Mouse (Mus musculus): ENCODE data around the gene Col26a1. TPM values are rescaled to one million over a fixed set of nuclear protein-coding genes. Genes with fewer than 3 reads are reported as not detected.

Col26a1 gene
- polyA plus RNA-seq, 1 experiment = 0.11 TPM

GRCm38 (mm10) chr5:136810539-136811374 is 72.3 kb downstream of the Col26a1 start:
- H3K4me3 ChIP-seq (ENCODE audit: insufficient read depth, poor library complexity, severe bottlenecking) = no peak overlapping the region
- no peaks in the 10 kb centered on the region for H3K36me3 ChIP-seq (ENCODE audit: control insufficient read depth, insufficient read depth)
- no peaks in the 10 kb centered on the region for H3K79me3 ChIP-seq (ENCODE audit: low read depth)
- peaks cover 42% of the 10 kb centered on the region for H3K27me3 ChIP-seq (ENCODE audit: control insufficient read depth, insufficient read depth, insufficient read length)
- TF ChIP-seq MAX (IDR thresholded peaks at IDR 0.05) = no peak
- no peak for TF ChIP-seq CEBPB (IDR thresholded peaks at IDR 0.05; ENCODE audit: low read depth)
- no peak for TF ChIP-seq USF1 (IDR thresholded peaks at IDR 0.05; ENCODE audit: low read depth)
- TF ChIP-seq CTCF (IDR thresholded peaks at IDR 0.05; ENCODE audit: control insufficient read depth, insufficient read depth, insufficient read length) = no peak
- TF ChIP-seq MYOD1 (IDR thresholded peaks at IDR 0.05; ENCODE audit: control insufficient read depth, insufficient read length, low read depth) = no peak
- TF ChIP-seq FOSL1 (IDR thresholded peaks at IDR 0.05; ENCODE audit: insufficient read depth, low read length, poor library complexity, severe bottlenecking) = no peak
- no peak for TF ChIP-seq MYOG (IDR thresholded peaks at IDR 0.05; ENCODE audit: control insufficient read depth, extremely low read depth, insufficient read length)
- H3ac ChIP-seq (ENCODE audit: control insufficient read depth, insufficient read length, low read depth) = no peak overlapping the region
- no peaks in the 10 kb centered on the region for H3K79me2 ChIP-seq (ENCODE audit: control insufficient read depth, insufficient read depth)

- H3ac ChIP-seq (ENCODE audit: control insufficient read depth, insufficient read length, low read depth) = no peak overlapping the region
- H3K36me3 ChIP-seq (ENCODE audit: control insufficient read depth, insufficient read depth) = no peaks in the 10 kb centered on the region
- H3K79me2 ChIP-seq (ENCODE audit: control insufficient read depth, insufficient read depth) = no peaks in the 10 kb centered on the region
- TF ChIP-seq MAX (IDR thresholded peaks at IDR 0.05) = no peak
- TF ChIP-seq MYOG (IDR thresholded peaks at IDR 0.05; ENCODE audit: control insufficient read depth, extremely low read depth, insufficient read length) = no peak
- TF ChIP-seq FOSL1 (IDR thresholded peaks at IDR 0.05; ENCODE audit: insufficient read depth, low read length, poor library complexity, severe bottlenecking) = no peak
- TF ChIP-seq CEBPB (IDR thresholded peaks at IDR 0.05; ENCODE audit: low read depth) = no peak
- TF ChIP-seq USF1 (IDR thresholded peaks at IDR 0.05; ENCODE audit: low read depth) = no peak
- no peak for TF ChIP-seq MYOD1 (IDR thresholded peaks at IDR 0.05; ENCODE audit: control insufficient read depth, insufficient read length, low read depth)
- TF ChIP-seq CTCF (IDR thresholded peaks at IDR 0.05; ENCODE audit: control insufficient read depth, insufficient read depth, insufficient read length) = no peak
- no peak overlapping the region for H3K4me3 ChIP-seq (ENCODE audit: insufficient read depth, poor library complexity, severe bottlenecking)
- H3K79me3 ChIP-seq (ENCODE audit: low read depth) = no peaks in the 10 kb centered on the region
- H3K27me3 ChIP-seq (ENCODE audit: control insufficient read depth, insufficient read depth, insufficient read length) = peaks cover 63% of the 10 kb centered on the region
These were observed 76.5 kb downstream of the Col26a1 start for GRCm38 (mm10) chr5:136806379-136807056.

DNA sequence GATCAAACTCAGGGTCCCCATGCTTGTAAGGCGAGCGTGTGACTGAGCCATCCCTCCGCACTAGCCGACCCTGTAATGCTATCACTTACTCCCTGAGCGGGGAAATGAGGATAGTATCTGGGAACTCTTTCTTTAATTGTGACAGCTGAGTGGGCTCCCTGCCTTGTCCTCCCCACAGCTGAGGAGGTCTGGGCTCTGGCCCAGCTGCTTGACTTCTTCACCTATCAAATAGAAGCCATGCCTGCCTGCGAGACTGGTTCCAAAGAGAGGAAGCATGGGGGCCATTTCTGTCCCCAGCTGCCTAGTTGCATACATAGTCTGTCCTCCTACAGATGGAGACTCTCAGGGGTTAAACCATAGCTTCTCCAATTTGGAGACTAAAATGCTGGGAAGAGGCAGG is 78.0 kb downstream of the Col26a1 start:
- peaks cover 52% of the 10 kb centered on the region for H3K27me3 ChIP-seq (ENCODE audit: control insufficient read depth, insufficient read depth, insufficient read length)
- H3K36me3 ChIP-seq (ENCODE audit: control insufficient read depth, insufficient read depth) = no peaks in the 10 kb centered on the region
- H3K79me3 ChIP-seq (ENCODE audit: low read depth) = no peaks in the 10 kb centered on the region
- TF ChIP-seq FOSL1 (IDR thresholded peaks at IDR 0.05; ENCODE audit: insufficient read depth, low read length, poor library complexity, severe bottlenecking) (no peak), MAX (IDR thresholded peaks at IDR 0.05) (no peak), CEBPB (IDR thresholded peaks at IDR 0.05; ENCODE audit: low read depth) (no peak), CTCF (IDR thresholded peaks at IDR 0.05; ENCODE audit: control insufficient read depth, insufficient read depth, insufficient read length) (no peak), USF1 (IDR thresholded peaks at IDR 0.05; ENCODE audit: low read depth) (no peak), MYOG (IDR thresholded peaks at IDR 0.05; ENCODE audit: control insufficient read depth, extremely low read depth, insufficient read length) (no peak), MYOD1 (IDR thresholded peaks at IDR 0.05; ENCODE audit: control insufficient read depth, insufficient read length, low read depth) (no peak)
- no peak overlapping the region for H3ac ChIP-seq (ENCODE audit: control insufficient read depth, insufficient read length, low read depth)
- H3K79me2 ChIP-seq (ENCODE audit: control insufficient read depth, insufficient read depth) = no peaks in the 10 kb centered on the region
- H3K4me3 ChIP-seq (ENCODE audit: insufficient read depth, poor library complexity, severe bottlenecking) = no peak overlapping the region

- Histone ChIP-seq H3K79me2 (ENCODE audit: control insufficient read depth, insufficient read depth) (no peaks in the 10 kb centered on the region), H3ac (ENCODE audit: control insufficient read depth, insufficient read length, low read depth) (no peak overlapping the region), H3K4me3 (ENCODE audit: insufficient read depth, poor library complexity, severe bottlenecking) (no peak overlapping the region), H3K27me3 (ENCODE audit: control insufficient read depth, insufficient read depth, insufficient read length) (peaks cover 52% of the 10 kb centered on the region), H3K79me3 (ENCODE audit: low read depth) (no peaks in the 10 kb centered on the region), H3K36me3 (ENCODE audit: control insufficient read depth, insufficient read depth) (no peaks in the 10 kb centered on the region)
- TF ChIP-seq MYOD1 (IDR thresholded peaks at IDR 0.05; ENCODE audit: control insufficient read depth, insufficient read length, low read depth) (no peak), USF1 (IDR thresholded peaks at IDR 0.05; ENCODE audit: low read depth) (no peak), CTCF (IDR thresholded peaks at IDR 0.05; ENCODE audit: control insufficient read depth, insufficient read depth, insufficient read length) (no peak), CEBPB (IDR thresholded peaks at IDR 0.05; ENCODE audit: low read depth) (no peak), MYOG (IDR thresholded peaks at IDR 0.05; ENCODE audit: control insufficient read depth, extremely low read depth, insufficient read length) (no peak), MAX (IDR thresholded peaks at IDR 0.05) (no peak), FOSL1 (IDR thresholded peaks at IDR 0.05; ENCODE audit: insufficient read depth, low read length, poor library complexity, severe bottlenecking) (no peak)
These were observed 78.8 kb downstream of the Col26a1 start for GRCm38 (mm10) chr5:136804246-136804645.

GRCm38 (mm10) chr5:136802732-136803131 is 80.3 kb downstream of the Col26a1 start:
- H3ac ChIP-seq (ENCODE audit: control insufficient read depth, insufficient read length, low read depth) = no peak overlapping the region
- peaks cover 46% of the 10 kb centered on the region for H3K27me3 ChIP-seq (ENCODE audit: control insufficient read depth, insufficient read depth, insufficient read length)
- no peak for TF ChIP-seq MYOG (IDR thresholded peaks at IDR 0.05; ENCODE audit: control insufficient read depth, extremely low read depth, insufficient read length)
- TF ChIP-seq CEBPB (IDR thresholded peaks at IDR 0.05; ENCODE audit: low read depth) = no peak
- TF ChIP-seq CTCF (IDR thresholded peaks at IDR 0.05; ENCODE audit: control insufficient read depth, insufficient read depth, insufficient read length) = no peak
- TF ChIP-seq MYOD1 (IDR thresholded peaks at IDR 0.05; ENCODE audit: control insufficient read depth, insufficient read length, low read depth) = no peak
- TF ChIP-seq MAX (IDR thresholded peaks at IDR 0.05) = no peak
- TF ChIP-seq FOSL1 (IDR thresholded peaks at IDR 0.05; ENCODE audit: insufficient read depth, low read length, poor library complexity, severe bottlenecking) = no peak
- no peak for TF ChIP-seq USF1 (IDR thresholded peaks at IDR 0.05; ENCODE audit: low read depth)
- no peaks in the 10 kb centered on the region for H3K79me3 ChIP-seq (ENCODE audit: low read depth)
- no peaks in the 10 kb centered on the region for H3K36me3 ChIP-seq (ENCODE audit: control insufficient read depth, insufficient read depth)
- no peak overlapping the region for H3K4me3 ChIP-seq (ENCODE audit: insufficient read depth, poor library complexity, severe bottlenecking)
- H3K79me2 ChIP-seq (ENCODE audit: control insufficient read depth, insufficient read depth) = no peaks in the 10 kb centered on the region
